Mouse (Mus musculus) lung, postnatal 0 days (tissue): Measurements from ENCODE around the gene Rpain. TPM values are rescaled to one million over a fixed set of nuclear protein-coding genes. Genes with fewer than 3 reads are reported as not detected.

Experiments
- ATAC-seq: fragments of 200-750 bp; cut with Nextera tagmentation; 2 replicates; pipeline ENCODE4 v1.8.0; 2017; ENCODE audit warnings: moderate library complexity
- DNase-seq: peaks from one replicate; pipeline ENCODE4 v3.0.0-alpha.2; 2016; ENCODE audit warnings: low spot score
- H3K27ac ChIP-seq: fragments of 300-500 bp; sonication (generic); 2 replicates; pipeline ENCODE4 v1.5.1; 2014; ENCODE audit warnings: antibody characterized with exemption, mild to moderate bottlenecking, low read length, mixed read lengths
- H3K27me3 ChIP-seq: fragments of 300-500 bp; sonication (generic); replicated peaks from 2 replicates; pipeline ENCODE4 v1.6.1; 2014; ENCODE audit warnings: low read length, mixed read lengths; ENCODE audit not compliant: insufficient read depth
- H3K36me3 ChIP-seq: fragments of 300-500 bp; sonication (generic); 2 replicates; pipeline ENCODE4 v1.6.1; 2014; ENCODE audit warnings: low read length, mixed read lengths; ENCODE audit not compliant: insufficient read depth
- H3K4me1 ChIP-seq: fragments of 300-500 bp; sonication (generic); 2 replicates; pipeline ENCODE4 v1.6.1; 2014; ENCODE audit warnings: antibody characterized with exemption, low read depth, low read length, mixed read lengths; ENCODE audit not compliant: insufficient read depth
- H3K4me2 ChIP-seq: fragments of 300-500 bp; sonication (generic); replicated peaks from 2 replicates; pipeline ENCODE4 v1.6.1; 2014; ENCODE audit warnings: low read depth, mild to moderate bottlenecking, low read length, moderate library complexity, mixed read lengths
- H3K4me3 ChIP-seq: fragments of 300-500 bp; sonication (generic); 2 replicates; pipeline ENCODE4 v1.5.1; 2014; ENCODE audit warnings: low read depth, low read length
- H3K9ac ChIP-seq: fragments of 300-500 bp; sonication (generic); replicated peaks from 2 replicates; pipeline ENCODE4 v1.6.1; 2014; ENCODE audit warnings: low read depth, mild to moderate bottlenecking
- H3K9me3 ChIP-seq: fragments of 300-500 bp; sonication (generic); 2 replicates; pipeline ENCODE4 v1.6.1; 2016; ENCODE audit warnings: low read length, mixed read lengths
- CTCF ChIP-seq: IDR thresholded peaks from 2 replicates; pipeline ENCODE4 v1.5.1; 2016; ENCODE audit warnings: antibody characterized with exemption, mild to moderate bottlenecking
- EP300 ChIP-seq: IDR thresholded peaks from 2 replicates; pipeline ENCODE4 v1.6.1; 2016; ENCODE audit warnings: antibody characterized with exemption, mild to moderate bottlenecking, control low read depth
- WGBS: fragments of 180-500 bp; shearing (Covaris S2); extraction: QIAGEN DNeasy Blood & Tissue Kit; methylation state at CpG from one replicate; pipeline ENCODE4 v1.1.7; 2014; 5-methylcytosine and 5-hydroxymethylcytosine counted together
- polyA plus RNA-seq: library from polyadenylated mRNA; unstranded; fragments of >200 nt; fragmentation: Nextera tagmentation; extraction: Ambion mirVana; gene quantifications from 2 replicates; pipeline ENCODE4 v1.2.1, GENCODE M21; 2015

The Rpain gene
- polyA plus RNA-seq, 1 experiment from 2014 or later: 97.5 TPM

DNA sequence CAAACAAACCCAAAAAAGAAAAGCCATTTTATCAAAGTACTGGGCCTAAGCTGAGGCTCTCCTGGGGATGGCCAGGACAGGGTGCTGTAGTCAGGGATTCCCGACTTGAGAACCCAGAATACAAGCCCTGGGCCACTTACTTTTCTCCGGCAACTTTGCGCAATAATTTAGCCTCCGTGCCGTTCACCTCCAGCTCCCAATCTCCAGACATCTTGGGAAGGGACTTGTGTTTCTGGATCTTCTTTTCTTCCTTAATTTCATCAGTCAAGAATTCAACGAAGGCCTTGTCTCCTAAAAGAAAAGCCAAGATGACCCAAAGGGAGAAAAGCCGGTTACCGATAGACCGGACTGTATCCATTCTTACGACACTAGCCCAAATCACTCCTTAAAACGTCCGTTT is 12.0 kb downstream of the Rpain start:
- no peak for DNase-seq
- Histone ChIP-seq H3K9ac (peak overlapping the region; percentile 79), H3K4me2 (peak overlapping the region; percentile 72), H3K36me3 (peaks cover 23% of the 10 kb centered on the region; the same call in 1 of the 2 replicates), H3K4me1 (no peaks in the 10 kb centered on the region), H3K4me3 (peak overlapping the region; percentile 92), H3K27me3 (no peaks in the 10 kb centered on the region), H3K27ac (no peak overlapping the region), H3K9me3 (no peaks in the 10 kb centered on the region)
- TF ChIP-seq EP300: no peak
- TF ChIP-seq CTCF: no peak
- 6% methylated on average over 12 of the region's 12 CpGs for WGBS
- ATAC-seq: no peak

DNA sequence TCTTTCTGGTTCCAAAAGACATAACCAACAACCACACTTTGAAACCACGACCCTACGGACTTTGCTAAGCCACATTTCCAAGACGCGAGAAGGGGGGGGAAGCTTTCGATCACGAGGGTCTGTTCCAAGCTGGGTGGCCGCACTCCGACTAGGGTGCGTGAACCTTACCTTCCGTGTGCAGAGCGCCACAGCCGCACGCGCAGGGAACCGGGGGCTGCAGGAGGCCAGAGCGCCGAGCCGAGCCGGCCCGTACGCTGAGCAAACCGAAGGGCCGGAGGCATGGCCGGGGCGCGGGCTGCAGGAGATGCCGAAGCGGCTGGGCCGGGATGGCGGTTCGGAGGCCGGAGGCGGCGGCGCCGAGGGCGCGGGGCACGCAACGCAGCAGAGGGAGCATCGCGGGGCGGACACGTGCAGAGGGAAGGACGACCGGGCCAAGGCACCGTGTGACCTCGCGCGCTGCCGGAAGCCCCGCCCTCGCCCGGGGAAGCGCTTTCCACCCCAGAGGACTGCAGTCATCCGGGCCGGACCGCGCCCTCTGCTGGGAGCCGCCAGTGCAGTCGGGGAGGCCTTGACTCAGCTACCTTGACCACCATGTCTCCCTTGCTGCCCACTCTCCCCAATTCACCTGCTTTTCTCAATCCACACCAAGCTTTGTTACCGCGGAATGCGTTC is 12.7 kb downstream of the Rpain start, which contains the start of gene C1qbp:
C1qbp (minus strand) TSS at position 470 of the 672 bp plus-strand sequence.
- ATAC-seq (peak; percentile 98), DNase-seq (peak; percentile 95)
- TF ChIP-seq CTCF (peak; percentile 97), EP300 (no peak; the same call in 1 of the 2 replicates)
- peak within 1 kb of the TSS; percentile 72 for H3K4me2 ChIP-seq
- peaks cover 24% of the 10 kb centered on the region; the same call in 1 of the 2 replicates for H3K36me3 ChIP-seq
- 0 out of 2 replicates have a peak within 1 kb of the TSS, but pooled peaks have one; percentile 45 for H3K27ac ChIP-seq
- H3K4me3 ChIP-seq: peak within 1 kb of the TSS; percentile 92
- WGBS: 1% methylated on average over 41 of the region's 64 CpGs
- no peaks in the 10 kb centered on the region for H3K27me3 ChIP-seq
- H3K9me3 ChIP-seq: no peaks in the 10 kb centered on the region
- H3K4me1 ChIP-seq: no peaks in the 10 kb centered on the region
- H3K9ac ChIP-seq: peak within 1 kb of the TSS; percentile 79

DNA sequence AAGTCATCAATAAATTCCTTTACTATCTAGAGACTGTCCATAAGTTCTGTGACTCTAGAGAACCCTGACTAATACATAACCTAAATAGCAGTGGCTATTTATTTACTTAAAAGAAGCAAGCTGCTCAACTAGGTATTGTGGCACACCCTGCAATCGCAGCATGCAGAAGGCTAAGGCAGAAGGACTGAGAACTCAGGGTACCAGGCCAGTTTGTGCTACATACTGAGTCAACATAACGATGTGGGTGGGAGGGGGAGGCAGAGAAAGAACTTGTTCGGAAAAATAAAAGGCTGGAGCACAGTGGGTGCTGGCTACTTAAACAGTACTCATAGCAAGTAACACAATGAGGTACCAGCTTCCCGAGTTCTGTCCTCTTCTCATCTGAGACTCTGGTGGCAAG is 31.2 kb downstream of the Rpain start:
- Histone ChIP-seq H3K36me3 (0 out of 2 replicates have a peak, but pooled peaks cover 10% of the 10 kb centered on the region), H3K4me1 (peaks cover 9% of the 10 kb centered on the region), H3K9ac (no peak overlapping the region), H3K9me3 (no peaks in the 10 kb centered on the region), H3K27ac (no peak overlapping the region), H3K27me3 (no peaks in the 10 kb centered on the region), H3K4me2 (no peak overlapping the region), H3K4me3 (no peak overlapping the region)
- no peak for DNase-seq
- TF ChIP-seq EP300 (no peak), CTCF (no peak)
- WGBS: 89% methylated on average over 4 of the region's 4 CpGs
- no peak for ATAC-seq

DNA sequence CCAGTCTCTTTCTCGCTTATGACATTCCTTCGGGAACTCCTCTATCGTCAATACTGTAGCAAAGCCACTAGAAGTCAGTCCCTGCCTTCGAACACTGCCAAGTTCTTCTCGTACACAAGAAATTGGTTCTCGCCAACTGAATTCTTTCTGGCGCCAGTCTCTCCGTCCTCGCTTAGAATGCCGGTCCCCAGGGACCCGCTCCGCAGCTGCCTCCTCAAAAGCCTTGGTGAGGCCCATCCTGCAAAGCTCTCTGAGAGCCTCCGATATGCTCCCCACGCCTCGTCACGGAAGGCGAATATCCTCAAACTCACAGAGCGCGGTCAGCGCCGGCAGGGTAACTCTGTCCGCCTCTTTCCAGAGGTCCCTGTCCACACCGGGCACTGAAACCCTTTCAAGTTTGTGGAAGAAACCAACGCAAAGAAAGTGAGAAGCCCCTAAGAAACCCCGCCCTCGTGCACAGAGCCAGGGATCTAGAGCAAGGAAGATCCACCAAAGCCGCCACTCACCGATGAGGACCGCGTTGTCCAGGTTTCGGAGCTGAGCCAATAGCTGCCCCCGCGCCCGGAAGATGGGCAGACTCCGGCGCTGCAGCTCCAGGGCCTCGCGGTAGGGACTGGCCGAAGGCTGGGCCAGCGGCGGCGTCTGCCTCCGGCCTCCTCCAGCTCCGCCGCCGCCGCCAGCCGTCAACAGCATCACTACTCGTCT is 33.8 kb downstream of the Rpain start:
- peak; percentile 52 for DNase-seq
- Histone ChIP-seq H3K9ac (peak overlapping the region; percentile 51), H3K4me1 (peaks cover 9% of the 10 kb centered on the region), H3K27ac (peak overlapping the region; percentile 66), H3K27me3 (no peaks in the 10 kb centered on the region), H3K4me3 (peak overlapping the region; percentile 93), H3K36me3 (0 out of 2 replicates have a peak, but pooled peaks cover 3% of the 10 kb centered on the region), H3K4me2 (peak overlapping the region; percentile 91), H3K9me3 (no peaks in the 10 kb centered on the region)
- WGBS: under 1% methylated on average over 49 of the region's 49 CpGs
- TF ChIP-seq CTCF: no peak
- no peak for TF ChIP-seq EP300
- ATAC-seq: peak; percentile 68

DNA sequence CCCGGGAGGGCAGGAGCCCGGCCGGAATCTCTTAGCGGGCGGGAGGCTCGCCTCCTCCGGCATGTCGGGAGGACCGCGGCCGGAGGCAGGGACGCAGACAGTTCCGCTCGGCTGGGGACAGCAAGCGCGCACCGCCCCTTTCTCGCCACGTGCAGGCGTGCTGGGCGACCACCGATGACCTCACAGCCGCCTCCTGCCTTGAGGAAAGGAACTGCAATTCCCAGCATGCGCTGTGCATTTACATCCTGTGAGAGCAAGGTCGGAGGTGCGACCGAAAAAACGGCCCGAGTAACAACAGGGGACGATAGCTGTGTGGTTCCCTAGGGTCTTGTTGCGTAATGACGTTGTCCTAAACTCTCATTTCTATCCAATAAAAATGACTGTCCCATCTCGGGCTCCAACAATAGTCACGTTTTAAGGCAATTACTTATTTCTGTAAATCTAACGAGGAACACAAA is 34.3 kb downstream of the Rpain start, which contains the start of gene Dhx33:
Dhx33 (minus strand) TSS at position 122 of the 458 bp plus-strand sequence.
- WGBS: under 1% methylated on average over 34 of the region's 35 CpGs
- Histone ChIP-seq H3K4me2 (peak within 1 kb of the TSS; percentile 91), H3K36me3 (0 out of 2 replicates have a peak, but pooled peaks cover 2% of the 10 kb centered on the region), H3K4me1 (peaks cover 9% of the 10 kb centered on the region), H3K9ac (peak within 1 kb of the TSS; percentile 51), H3K9me3 (no peaks in the 10 kb centered on the region), H3K4me3 (peak within 1 kb of the TSS; percentile 93), H3K27ac (peak within 1 kb of the TSS; percentile 66), H3K27me3 (no peaks in the 10 kb centered on the region)
- peak; percentile 99 for ATAC-seq
- peak; percentile 99 for DNase-seq
- TF ChIP-seq CTCF (peak; percentile 70), EP300 (peak; percentile 51)

DNA sequence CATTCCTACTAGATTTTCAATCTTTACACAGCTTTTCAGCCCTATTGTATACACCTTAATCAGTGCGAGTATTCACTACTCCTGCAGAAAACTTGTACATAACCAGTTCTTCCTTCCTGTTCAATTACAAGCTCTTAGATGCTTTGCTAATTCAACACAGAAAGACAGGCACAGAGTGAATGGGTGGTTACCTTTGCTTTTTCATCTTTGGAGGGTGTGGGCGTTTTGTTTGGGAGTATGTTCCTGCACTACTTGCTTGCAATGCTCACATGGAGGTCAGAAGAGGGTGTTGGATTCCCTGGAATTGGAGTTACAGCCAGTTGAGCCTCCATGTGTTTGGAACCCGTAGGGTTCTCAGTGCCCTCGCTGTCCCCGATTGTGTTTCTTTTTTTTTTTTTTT is 35.0 kb downstream of the Rpain start:
- no peak for TF ChIP-seq EP300
- TF ChIP-seq CTCF: no peak
- Histone ChIP-seq H3K36me3 (peaks cover 8% of the 10 kb centered on the region; the same call in 1 of the 2 replicates), H3K9ac (no peak overlapping the region), H3K27ac (peak overlapping the region; percentile 0; the same call in 1 of the 2 replicates), H3K9me3 (no peaks in the 10 kb centered on the region), H3K4me2 (peak overlapping the region; percentile 91), H3K4me3 (0 out of 2 replicates have a peak overlapping the region, but pooled peaks have one; percentile 28), H3K27me3 (no peaks in the 10 kb centered on the region), H3K4me1 (peaks cover 9% of the 10 kb centered on the region)
- no peak for ATAC-seq
- 54% methylated on average over 5 of the region's 5 CpGs for WGBS
- no peak for DNase-seq
